Mouse (Mus musculus): ENCODE data around the gene Scn7a.

- no peak for TF ChIP-seq EP300 (IDR thresholded peaks at IDR 0.05; ENCODE audit: insufficient read depth, low read depth, low read length)
- no peak for TF ChIP-seq POLR2A (IDR thresholded peaks at IDR 0.05; ENCODE audit: insufficient read depth, low read depth, low read length)
Measured at GRCm38 (mm10) chr2:66634580-66635359, 149.9 kb downstream of the Scn7a start, which contains the start of gene Scn9a.

Data from heart, adult 2 months (tissue).